Comparison of ENCODE assay signal across 10 mouse cellular contexts in the genomic region with DNA sequence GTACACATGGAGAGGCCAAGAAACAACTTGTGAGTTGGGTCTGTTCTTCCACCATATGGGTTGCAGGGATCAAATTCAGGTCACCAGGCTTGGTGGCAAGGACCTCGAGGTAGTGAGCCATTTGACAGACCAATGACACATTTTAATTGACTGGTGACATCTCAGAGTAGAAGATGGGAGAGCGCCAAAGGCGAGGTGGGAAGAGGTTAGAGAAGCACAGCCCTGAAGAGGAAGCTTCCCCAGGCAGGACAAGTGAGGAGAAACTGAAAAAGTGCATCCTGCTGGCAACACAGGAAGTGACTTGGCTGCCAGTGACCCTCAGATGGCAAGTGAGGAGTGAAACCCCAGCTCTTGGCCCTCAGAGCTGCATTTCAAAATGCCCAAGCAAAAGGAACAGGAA. TPM values are rescaled to one million over a fixed set of nuclear protein-coding genes. Genes with fewer than 3 reads are reported as not detected.
DNase-seq lines count a peak whose midpoint lies in the region; ATAC-seq lines count a peak whose summit lies in the region.
"Not testable (repeated sequence)": the region's sequence is repeated elsewhere in the genome, so short reads cannot be mapped to it uniquely, and the experiment has no call there.
"Had no signal": no experiment of that assay in that cellular context is flagged by ENCODE, and none has a peak within 500 bp of the region (broad histone marks: within the 10 kb centered on the region; RNA-seq: fewer than 3 reads in every experiment).

No protein-coding gene starts in this region.

- H3K36me3 ChIP-seq in heart, embryonic 13.5 days; lung, embryonic 15.5 days: not testable (repeated sequence)

- H3K27me3 ChIP-seq in heart, embryonic 13.5 days (replicated peaks); lung, embryonic 15.5 days: not testable (repeated sequence)

- H3K9me3 ChIP-seq in heart, embryonic 13.5 days = peaks cover 26% of the 10 kb centered on the region
- peaks cover 13% of the 10 kb centered on the region for H3K9me3 ChIP-seq in lung, embryonic 15.5 days

- DNase-seq in adipocyte (ENCODE audit: low spot score) = peak; percentile 2
- peak; percentile 35 to 39 for DNase-seq in gastrocnemius, postnatal 4 days (ENCODE audit: low spot score in 2 of 2)
- DNase-seq in kidney, postnatal 25 days = peak; percentile 3 to 52
- DNase-seq in thymus, postnatal 4 days = peak; percentile 7

- not testable (repeated sequence) for H3K4me2 ChIP-seq in heart, embryonic 13.5 days; lung, embryonic 15.5 days

- 50% methylated on average over 3 of the region's 3 CpGs for WGBS in heart, embryonic 13.5 days
- 57% methylated on average over 3 of the region's 3 CpGs for WGBS in lung, embryonic 15.5 days

- not testable (repeated sequence) for H3K27ac ChIP-seq in heart, embryonic 13.5 days (replicated peaks); lung, embryonic 15.5 days

- H3K4me3 ChIP-seq in heart, embryonic 13.5 days; lung, embryonic 15.5 days: not testable (repeated sequence)

- H3K9ac ChIP-seq in heart, embryonic 13.5 days; lung, embryonic 15.5 days: not testable (repeated sequence)

- ATAC-seq in heart, embryonic 13.5 days (ENCODE audit: extremely low read depth, insufficient number of reproducible peaks, low FRiP score, low TSS enrichment) = 0 out of 2 replicates have a peak, but pooled peaks have one; percentile 14
- 0 out of 2 replicates have a peak, but pooled peaks have one; percentile 27 for ATAC-seq in lung, embryonic 15.5 days (ENCODE audit: borderline replicate concordance, extremely low read depth, low FRiP score, low TSS enrichment)
- 0 out of 2 replicates have a peak, but pooled peaks have one; percentile 23 for ATAC-seq in neutrophil, adult 5-6 weeks (ENCODE audit: extremely low read depth, insufficient number of reproducible peaks, low FRiP score, poor library complexity, severe bottlenecking)

- not testable (repeated sequence) for H3K4me1 ChIP-seq in heart, embryonic 13.5 days; lung, embryonic 15.5 days

RNA-seq across cellular contexts. Expression of gene C130026I21Rik, which starts 21.4 kb away (rescaled TPM):
- total RNA-seq in gastrocnemius, postnatal 4 days (2021) = under 1 TPM; 0.34 to 0.54 TPM
- polyA plus RNA-seq in heart, embryonic 13.5 days (2015; fragmentation: Nextera tagmentation; extraction: Ambion mirVana) = not detected in 2 replicates
- polyA plus RNA-seq in lung, embryonic 15.5 days (2015; fragmentation: Nextera tagmentation; extraction: Ambion mirVana) = 0.25 and 0.44 TPM in 2 replicates
- total RNA-seq in neutrophil, adult 5-6 weeks (2017) = 86.4 and 90.0 TPM in 2 replicates
- polyA plus RNA-seq: hindbrain, embryonic 12.5 days; kidney, embryonic 16.5 days; liver, adult 2 months had no signal

Comparison
In these comparisons a context has a peak if more than half of its experiments do, and no peak if none do; other contexts are left out.
1. RNA of gene C130026I21Rik, which starts 21.4 kb away (total RNA-seq): 86.4 to 90.0 TPM in neutrophil, adult 5-6 weeks; 0.34 to 0.54 TPM in gastrocnemius, postnatal 4 days; every median in the first group is over 10 times any median in the second.
2. Peak in every context shown above with its lines, with median percentiles within 50 percentile points of each other: DNase-seq and ATAC-seq.